Mouse (Mus musculus): ENCODE measurements around the gene Tll2.

The Tll2 gene

GRCm38 (mm10) chr19:41154681-41155080 is 52.0 kb downstream of the Tll2 start:
- DNase-seq (ENCODE audit: low spot score) = no peak

DNA sequence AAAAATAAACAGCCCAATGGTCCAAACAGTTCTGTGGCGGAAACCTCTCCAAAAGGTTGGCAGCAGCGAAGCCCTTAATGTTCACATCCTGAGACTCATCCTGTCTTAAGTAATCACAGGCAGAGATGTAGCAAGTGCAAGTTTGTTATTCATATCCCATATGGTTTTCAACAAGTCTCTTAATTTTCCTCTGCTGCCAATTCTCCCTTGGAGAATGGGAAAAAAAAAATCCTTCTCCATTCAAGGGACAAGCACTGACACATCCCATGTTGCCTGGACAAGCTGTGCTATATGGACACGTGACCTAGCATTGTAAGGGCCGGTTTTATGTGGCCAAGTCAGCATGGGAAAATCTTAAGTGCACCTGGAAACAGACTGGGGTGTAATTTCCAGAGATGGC is 54.2 kb downstream of the Tll2 start:
- no peak for DNase-seq (ENCODE audit: low spot score)

GRCm38 (mm10) chr19:41152016-41152370 is 54.6 kb downstream of the Tll2 start:
- DNase-seq (ENCODE audit: low spot score) = no peak

DNA sequence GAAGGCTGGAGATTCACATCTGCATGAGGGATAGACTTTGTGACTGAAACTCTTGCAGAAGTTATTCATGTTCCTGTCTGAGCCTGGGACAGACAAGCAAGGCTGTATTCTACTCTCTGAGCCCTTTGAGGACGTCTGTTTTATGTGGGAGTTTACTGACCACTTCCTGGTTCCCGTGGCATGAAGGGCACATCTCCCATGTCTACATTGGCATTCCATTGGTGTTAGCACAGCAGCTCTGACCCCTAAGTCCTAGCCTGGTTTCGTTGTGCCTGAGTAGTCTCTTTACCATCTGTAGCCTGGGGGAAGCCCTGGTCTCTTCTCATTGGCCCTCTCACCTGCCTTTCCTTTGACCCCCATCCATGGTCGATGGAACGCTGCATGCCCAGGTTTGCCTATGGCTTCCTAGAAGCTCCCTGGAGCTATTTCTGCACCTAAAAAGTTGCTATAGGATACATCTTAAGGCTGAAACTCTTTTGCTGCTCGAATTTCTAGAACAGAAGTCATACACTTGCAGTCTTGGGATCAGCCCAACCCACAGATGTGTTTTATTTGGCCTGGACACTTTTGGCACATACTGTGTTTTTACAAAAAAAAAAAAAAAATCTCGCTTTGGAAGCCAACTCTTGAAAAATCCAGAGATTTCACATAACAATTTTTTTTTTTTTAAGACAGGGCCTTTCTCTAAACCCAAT is 55.2 kb downstream of the Tll2 start:
- DNase-seq (ENCODE audit: low spot score) = no peak

DNA sequence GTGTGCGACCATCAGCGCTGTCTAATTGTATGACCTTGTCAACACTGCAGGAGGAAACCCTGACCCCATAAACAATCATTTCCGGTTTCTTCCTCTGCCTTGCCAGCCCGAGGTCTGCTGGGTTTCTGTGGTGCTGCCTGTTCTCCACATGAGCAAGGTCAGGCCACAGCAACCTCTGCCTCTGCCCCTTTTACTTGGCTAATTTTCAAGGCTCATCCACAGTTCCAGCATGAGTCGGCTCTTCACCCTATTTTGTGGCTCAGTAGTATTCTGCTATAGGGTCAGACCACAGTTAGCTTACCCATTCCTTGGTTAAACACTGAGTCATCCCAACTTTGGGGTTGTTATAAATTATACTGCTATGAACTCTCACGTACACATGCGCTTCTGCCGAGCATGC is 65.7 kb downstream of the Tll2 start:
- DNase-seq (ENCODE audit: low spot score) = peak; percentile 10

DNA sequence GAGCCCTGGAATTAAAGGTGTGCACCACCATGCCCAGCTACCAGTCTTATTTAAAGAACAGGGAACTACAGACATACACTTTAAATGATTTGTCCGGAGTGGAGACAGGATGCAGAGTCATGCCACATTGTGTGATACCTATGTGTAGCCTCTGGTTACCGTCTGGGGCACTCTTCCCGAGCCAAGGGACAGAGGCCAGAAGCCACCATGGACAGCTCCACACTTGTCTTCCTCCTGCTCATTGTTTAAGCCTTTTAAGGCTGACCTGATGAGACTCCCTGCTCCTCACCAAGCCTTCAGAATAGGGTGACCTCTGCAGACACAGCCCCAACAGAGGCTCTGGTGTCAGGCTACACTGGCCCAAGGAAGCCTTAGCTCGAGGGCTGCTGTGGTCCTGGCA is 67.0 kb downstream of the Tll2 start:
- DNase-seq (ENCODE audit: low spot score) = no peak

DNA sequence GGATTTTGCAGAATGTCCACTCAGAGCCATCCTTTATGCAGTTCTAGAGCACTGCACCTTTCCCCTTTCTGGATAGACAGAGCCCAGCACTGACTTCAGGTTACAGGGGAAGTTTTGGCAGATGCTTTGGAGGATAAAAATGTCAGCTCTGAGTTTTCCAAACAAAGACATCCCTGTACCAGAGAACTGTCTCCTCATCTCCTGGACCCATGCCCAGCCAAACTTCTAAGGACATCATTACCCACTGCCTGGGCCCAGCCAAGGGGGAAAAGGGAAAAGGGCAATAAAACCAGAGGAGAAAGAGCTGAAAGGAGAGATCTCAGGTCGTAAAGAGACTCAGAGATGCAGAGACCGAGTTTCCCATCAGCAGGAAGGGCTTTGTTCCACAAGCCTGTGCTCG is 83.6 kb downstream of the Tll2 start:
- DNase-seq (ENCODE audit: low spot score) = no peak

DNA sequence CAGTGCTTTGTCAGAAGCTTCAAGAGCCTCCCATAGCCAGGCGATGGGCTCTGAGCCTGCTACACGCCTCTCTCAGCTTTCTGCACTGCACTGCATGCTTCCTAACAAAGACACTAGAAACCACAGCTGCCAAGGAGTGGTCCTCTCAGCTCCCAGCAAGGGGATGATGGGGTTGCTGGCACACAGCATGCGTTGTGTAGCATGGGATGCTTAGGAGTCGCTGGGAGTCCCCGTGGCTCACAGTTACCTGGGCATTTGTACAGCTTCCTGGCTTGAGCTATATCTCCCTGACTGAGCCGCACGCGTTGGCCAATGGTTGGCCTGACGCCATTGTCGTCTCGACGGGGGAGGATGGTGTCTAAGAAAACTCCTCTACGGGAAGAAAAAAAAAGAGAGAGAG is 86.7 kb downstream of the Tll2 start:
- DNase-seq (ENCODE audit: low spot score) = no peak

DNA sequence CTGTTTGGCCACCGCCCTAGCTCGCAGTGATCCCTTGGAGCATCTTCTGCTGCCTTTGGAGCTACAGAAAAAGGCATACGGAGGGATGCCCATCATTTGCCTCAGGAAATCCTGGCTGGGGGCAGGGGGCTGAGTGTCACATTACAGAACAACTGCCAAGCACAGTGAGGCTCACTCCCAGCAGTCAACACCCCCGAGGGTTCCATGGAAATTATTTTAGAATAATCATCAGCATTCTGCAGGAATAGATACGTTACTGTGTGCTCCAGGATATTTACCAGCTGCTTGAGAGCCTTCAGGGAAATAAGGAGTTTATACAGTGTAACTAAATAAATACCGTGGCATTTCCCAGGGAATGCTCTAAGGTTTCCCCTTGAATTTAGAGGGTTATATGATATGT is 88.3 kb downstream of the Tll2 start:
- DNase-seq (ENCODE audit: low spot score) = no peak

DNA sequence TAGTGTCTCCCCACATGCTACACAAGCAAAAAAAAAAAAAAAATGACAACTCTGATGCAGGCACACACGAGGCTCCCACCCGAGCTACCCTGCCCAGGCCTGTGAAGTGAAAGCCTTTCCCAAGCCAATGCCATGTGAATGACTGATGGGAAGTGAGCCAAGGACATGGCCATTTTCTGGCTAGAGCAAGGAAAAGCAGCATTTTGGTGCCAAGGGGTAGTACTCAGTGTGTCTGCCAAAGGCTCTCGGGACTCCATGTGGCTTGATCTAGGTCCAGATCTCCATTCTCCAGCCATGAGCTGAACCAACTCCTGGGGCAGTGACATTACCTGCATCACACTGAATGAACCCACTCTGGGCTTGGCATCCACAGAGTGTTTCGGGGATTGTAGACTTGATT is 89.3 kb downstream of the Tll2 start:
- DNase-seq (ENCODE audit: low spot score) = no peak

DNA sequence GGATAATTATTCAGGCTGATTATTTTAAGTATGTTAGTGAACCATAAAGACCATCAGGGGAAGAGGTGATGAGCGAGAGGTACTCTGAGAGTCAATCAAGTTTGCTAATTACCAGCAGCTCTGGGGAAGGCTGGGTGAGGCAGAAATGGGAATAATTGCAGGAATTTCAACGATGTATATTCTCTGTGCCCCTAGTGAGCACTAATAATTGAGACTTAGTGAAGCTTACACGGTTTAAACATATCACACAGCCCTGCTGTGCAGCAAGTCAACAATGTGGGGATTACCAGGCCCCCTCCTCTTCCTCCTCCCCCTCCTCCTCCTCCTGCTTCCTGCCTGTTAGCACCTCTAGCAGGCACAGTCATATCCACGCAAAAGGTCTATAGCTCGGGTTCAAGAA is 92.0 kb downstream of the Tll2 start:
- DNase-seq (ENCODE audit: low spot score) = no peak

- no peak for DNase-seq (ENCODE audit: low spot score)
These were observed 92.6 kb downstream of the Tll2 start for GRCm38 (mm10) chr19:41113911-41114531.

DNA sequence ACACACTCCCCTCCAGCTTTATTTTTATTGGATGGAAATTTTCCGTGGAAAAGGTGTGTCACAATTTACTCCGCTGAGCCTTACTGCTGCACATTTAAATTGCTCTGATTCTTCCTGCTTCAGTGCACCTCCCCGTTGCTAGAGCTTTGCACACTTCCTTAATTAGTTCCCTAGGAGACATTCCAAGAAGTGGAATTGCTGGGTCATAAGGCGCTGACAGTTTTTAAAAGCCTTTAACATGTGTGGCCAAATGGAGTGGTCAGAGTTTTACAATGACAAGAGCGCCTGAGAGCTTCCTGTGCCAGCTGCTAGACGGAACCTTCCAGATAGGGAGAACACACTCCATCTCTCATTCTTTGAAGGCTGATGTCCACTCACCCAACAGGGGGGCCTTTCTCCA is 94.0 kb downstream of the Tll2 start:
- DNase-seq (ENCODE audit: low spot score) = no peak

DNA sequence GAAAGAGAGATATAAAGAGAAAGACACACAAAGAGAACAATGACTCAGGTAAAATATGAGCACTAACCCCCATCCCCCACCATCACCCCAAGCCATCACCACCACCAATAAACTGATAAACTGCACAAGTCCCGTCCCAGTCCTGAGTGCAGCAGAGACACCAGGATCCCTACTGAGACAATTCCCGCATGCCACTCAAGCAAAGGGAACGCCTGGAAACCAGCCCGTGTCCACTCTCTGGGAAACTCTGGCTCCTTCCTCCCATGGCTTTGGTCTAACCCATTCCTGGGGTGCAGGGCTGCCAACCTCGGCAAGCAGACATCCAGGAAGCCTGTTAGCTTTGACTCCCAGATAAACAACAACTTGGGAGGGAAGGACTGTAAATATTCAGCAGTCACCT is 96.6 kb downstream of the Tll2 start:
- no peak for DNase-seq (ENCODE audit: low spot score)

- DNase-seq (ENCODE audit: low spot score) = no peak
These were observed 97.1 kb downstream of the Tll2 start for GRCm38 (mm10) chr19:41109496-41109895.

DNA sequence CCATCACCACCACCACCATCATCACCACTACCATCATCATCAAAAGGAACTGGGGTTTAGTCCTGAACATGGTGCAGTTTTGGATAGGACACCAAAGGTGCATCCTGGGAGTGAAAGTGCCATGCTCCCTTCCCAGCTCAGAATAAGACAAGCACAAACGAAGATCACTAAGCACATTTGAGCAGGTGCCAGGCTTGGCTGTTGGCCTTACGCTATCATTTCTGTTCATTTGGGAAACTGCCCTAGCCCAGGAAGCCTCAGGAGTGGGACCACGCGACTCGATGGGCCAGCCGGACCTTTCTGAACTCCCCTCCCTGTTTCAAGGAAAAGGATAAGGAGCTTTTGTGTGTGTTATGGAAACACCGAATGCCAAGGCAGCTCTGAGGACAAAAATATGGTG is 98.0 kb downstream of the Tll2 start:
- no peak for DNase-seq (ENCODE audit: low spot score)

DNA sequence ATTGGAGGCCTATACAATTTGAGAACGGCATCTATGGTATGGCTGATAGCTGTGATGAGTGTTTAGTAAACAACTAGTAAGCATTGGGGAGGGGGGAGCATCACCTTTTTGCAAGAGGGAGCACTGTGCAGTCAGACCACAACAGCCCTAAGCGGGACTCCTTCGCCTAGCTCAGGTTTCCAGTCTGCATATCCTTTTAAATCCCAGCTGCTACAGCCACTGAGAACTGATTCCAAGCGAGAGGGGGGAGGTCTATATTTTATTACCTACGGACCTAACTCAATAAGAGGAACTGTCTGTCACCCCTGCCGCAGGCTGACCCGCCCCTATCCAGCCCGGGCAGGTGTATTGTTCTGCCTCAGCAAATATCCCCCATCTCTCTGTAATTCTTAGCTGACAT is 99.1 kb downstream of the Tll2 start:
- DNase-seq (ENCODE audit: low spot score) = no peak

- no peak for DNase-seq (ENCODE audit: low spot score)
These were observed 101.7 kb downstream of the Tll2 start for GRCm38 (mm10) chr19:41104922-41105321.

DNA sequence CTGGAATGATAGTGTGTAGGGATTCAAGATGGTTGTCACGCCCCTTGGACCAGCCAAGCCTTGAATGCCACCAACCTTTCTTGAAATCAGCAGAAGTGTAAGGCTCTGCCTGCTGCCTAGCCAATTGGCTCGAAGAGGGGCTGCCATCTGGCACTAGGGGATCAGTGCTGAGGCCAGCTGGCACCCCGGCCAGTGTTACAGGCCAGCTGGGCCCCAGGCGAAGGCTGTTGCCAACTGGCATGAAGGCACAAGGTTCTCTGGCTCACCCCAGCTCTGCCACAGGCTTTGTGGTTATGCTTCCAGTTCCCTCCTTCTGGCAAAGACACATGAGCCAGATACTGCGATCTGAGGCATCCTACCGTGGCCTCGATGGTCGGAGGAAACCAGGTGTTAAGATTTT is 105.2 kb downstream of the Tll2 start:
- DNase-seq (ENCODE audit: low spot score) = peak; percentile 34

GRCm38 (mm10) chr19:41100863-41101262 is 105.8 kb downstream of the Tll2 start:
- DNase-seq (ENCODE audit: low spot score) = no peak

- DNase-seq (ENCODE audit: low spot score) = no peak
These were observed 109.6 kb downstream of the Tll2 start for GRCm38 (mm10) chr19:41097038-41097437.

DNA sequence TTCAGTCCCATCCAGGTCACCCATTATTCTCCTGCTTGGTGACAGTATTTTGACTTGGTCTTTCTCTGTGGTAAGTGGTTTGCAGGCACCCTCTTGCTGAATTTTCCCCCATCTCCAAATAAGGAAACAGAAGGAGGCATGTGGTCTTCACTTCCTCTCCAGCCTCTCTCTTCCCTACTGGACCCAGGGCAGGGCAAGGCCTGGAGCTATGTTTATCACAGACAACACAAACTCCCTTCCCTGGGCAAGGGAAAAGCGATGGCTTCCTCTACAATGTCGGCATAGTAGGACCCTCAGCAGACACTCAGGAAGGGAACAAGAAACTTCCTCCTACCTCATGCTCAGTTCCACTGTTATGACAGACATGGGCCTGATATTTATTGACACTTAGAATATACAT is 114.7 kb downstream of the Tll2 start:
- DNase-seq (ENCODE audit: low spot score) = no peak

GRCm38 (mm10) chr19:41089833-41090232 is 116.8 kb downstream of the Tll2 start:
- no peak for DNase-seq (ENCODE audit: low spot score)

DNA sequence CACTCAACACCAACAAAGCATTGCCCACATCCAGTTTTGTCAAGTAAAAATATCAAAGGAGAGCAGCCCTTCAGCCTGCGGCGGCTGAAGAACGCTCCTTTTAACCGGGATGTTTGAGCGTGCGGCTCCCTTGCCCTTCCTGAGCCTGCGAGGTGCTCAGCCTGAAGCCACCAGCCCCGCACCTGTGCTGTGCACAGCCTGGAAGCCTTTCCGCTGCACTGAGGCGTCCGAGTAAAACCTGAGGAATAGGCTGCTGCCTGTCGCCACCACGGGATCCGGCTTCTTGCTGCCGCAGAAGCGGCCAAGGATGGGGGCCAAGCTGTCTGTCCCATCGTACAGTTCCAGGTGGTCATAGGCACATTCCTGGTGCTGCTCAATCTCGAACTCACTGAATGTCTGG is 118.1 kb downstream of the Tll2 start:
- no peak for DNase-seq (ENCODE audit: low spot score)
